Mouse (Mus musculus): ENCODE measurements around the gene Cd320. TPM values are rescaled to one million over a fixed set of nuclear protein-coding genes. Genes with fewer than 3 reads are reported as not detected.
A peak's percentile ranks its signal among the peaks of the same experiment; 100 is the strongest.
"Not testable (repeated sequence)": the region's sequence is repeated elsewhere in the genome, so short reads cannot be mapped to it uniquely, and the experiment has no call there.

Cd320 gene
- polyA plus RNA-seq, 1 experiment from 2014 or later, result 70.4 TPM

- peak overlapping the region; percentile 26 for H3K4me2 ChIP-seq (replicated peaks)
Measured at GRCm38 (mm10) chr17:33887802-33888201, 44.9 kb downstream of the Cd320 start.

GRCm38 (mm10) chr17:33888230-33888629, 45.3 kb downstream of the Cd320 start:
- H3K9ac ChIP-seq; H3K4me3 ChIP-seq; H3K27me3 ChIP-seq; H3K27ac ChIP-seq; ATAC-seq (ENCODE audit: insufficient number of reproducible peaks, insufficient read depth, low FRiP score, low TSS enrichment); H3K9me3 ChIP-seq: not testable (repeated sequence)
- peaks cover 15% of the 10 kb centered on the region for H3K36me3 ChIP-seq
- H3K4me1 ChIP-seq, result peaks cover 10% of the 10 kb centered on the region
- peak overlapping the region; percentile 26 for H3K4me2 ChIP-seq (replicated peaks)

More at GRCm38 (mm10) chr17:33887802-33888201, 44.9 kb downstream of the Cd320 start:
- not testable (repeated sequence) for H3K27ac ChIP-seq; ATAC-seq (ENCODE audit: insufficient number of reproducible peaks, insufficient read depth, low FRiP score, low TSS enrichment); H3K9me3 ChIP-seq; H3K9ac ChIP-seq; H3K4me3 ChIP-seq; H3K27me3 ChIP-seq
- WGBS, result 68% methylated on average over 2 of the region's 2 CpGs
- peaks cover 17% of the 10 kb centered on the region for H3K36me3 ChIP-seq
- H3K4me1 ChIP-seq, result peaks cover 10% of the 10 kb centered on the region

GRCm38 (mm10) chr17:33889941-33890532, 47.1 kb downstream of the Cd320 start:
- not testable (repeated sequence) for H3K27me3 ChIP-seq, H3K36me3 ChIP-seq, H3K9me3 ChIP-seq
- Histone ChIP-seq H3K4me3 (peak overlapping the region; percentile 78), H3K9ac (peak overlapping the region; percentile 70), H3K4me1 (peaks cover 10% of the 10 kb centered on the region), H3K4me2 (replicated peaks) (peak overlapping the region; percentile 64), H3K27ac (peak overlapping the region; percentile 76)
- peak; percentile 39 for ATAC-seq (ENCODE audit: insufficient number of reproducible peaks, insufficient read depth, low FRiP score, low TSS enrichment)
- 0% methylated on average over 37 of the region's 44 CpGs for WGBS

- H3K27me3 ChIP-seq, result no peaks in the 10 kb centered on the region
- 1% methylated on average over 49 of the region's 49 CpGs for WGBS
- H3K9me3 ChIP-seq, result no peaks in the 10 kb centered on the region
- peaks cover 10% of the 10 kb centered on the region for H3K4me1 ChIP-seq
- H3K27ac ChIP-seq, result peak within 1 kb of the TSS; percentile 76
- H3K36me3 ChIP-seq, result peaks cover 4% of the 10 kb centered on the region
- H3K4me2 ChIP-seq (replicated peaks), result peak within 1 kb of the TSS; percentile 64
- ATAC-seq (ENCODE audit: insufficient number of reproducible peaks, insufficient read depth, low FRiP score, low TSS enrichment), result peak; percentile 98
- H3K9ac ChIP-seq, result peak within 1 kb of the TSS; percentile 70
- H3K4me3 ChIP-seq, result peak within 1 kb of the TSS; percentile 78
Measured at GRCm38 (mm10) chr17:33890533-33891059, 47.7 kb downstream of the Cd320 start, which contains the start of gene Kifc1. TSS of gene Kifc1 (minus strand) at chr17:33890661.

GRCm38 (mm10) chr17:33891357-33891756, 48.5 kb downstream of the Cd320 start:
- Histone ChIP-seq H3K4me3 (no peak overlapping the region), H3K27ac (no peak overlapping the region), H3K4me1 (peaks cover 10% of the 10 kb centered on the region), H3K9me3 (no peaks in the 10 kb centered on the region), H3K9ac (no peak overlapping the region), H3K27me3 (no peaks in the 10 kb centered on the region), H3K36me3 (no peaks in the 10 kb centered on the region), H3K4me2 (replicated peaks) (no peak overlapping the region)
- ATAC-seq (ENCODE audit: insufficient number of reproducible peaks, insufficient read depth, low FRiP score, low TSS enrichment), result no peak
- 69% methylated on average over 2 of the region's 2 CpGs for WGBS

GRCm38 (mm10) chr17:33891892-33892291, 49.0 kb downstream of the Cd320 start:
- H3K27ac ChIP-seq; H3K9ac ChIP-seq; H3K9me3 ChIP-seq; ATAC-seq (ENCODE audit: insufficient number of reproducible peaks, insufficient read depth, low FRiP score, low TSS enrichment); H3K27me3 ChIP-seq; H3K4me2 ChIP-seq (replicated peaks); H3K4me3 ChIP-seq; H3K36me3 ChIP-seq: not testable (repeated sequence)
- 72% methylated on average over 6 of the region's 6 CpGs for WGBS
- peaks cover 10% of the 10 kb centered on the region for H3K4me1 ChIP-seq

GRCm38 (mm10) chr17:33892429-33892828, 49.5 kb downstream of the Cd320 start:
- H3K4me3 ChIP-seq, result no peak overlapping the region
- WGBS, result 22% methylated on average over 7 of the region's 7 CpGs
- no peak for ATAC-seq (ENCODE audit: insufficient number of reproducible peaks, insufficient read depth, low FRiP score, low TSS enrichment)
- H3K9ac ChIP-seq, result no peak overlapping the region
- no peak overlapping the region for H3K4me2 ChIP-seq (replicated peaks)
- peaks cover 10% of the 10 kb centered on the region for H3K4me1 ChIP-seq
- H3K36me3 ChIP-seq, result no peaks in the 10 kb centered on the region
- no peaks in the 10 kb centered on the region for H3K27me3 ChIP-seq
- H3K9me3 ChIP-seq, result no peaks in the 10 kb centered on the region
- H3K27ac ChIP-seq, result no peak overlapping the region

- WGBS, result 74% methylated on average over 4 of the region's 4 CpGs
- H3K9me3 ChIP-seq; ATAC-seq (ENCODE audit: insufficient number of reproducible peaks, insufficient read depth, low FRiP score, low TSS enrichment); H3K27me3 ChIP-seq; H3K27ac ChIP-seq; H3K4me3 ChIP-seq; H3K4me2 ChIP-seq (replicated peaks); H3K9ac ChIP-seq; H3K4me1 ChIP-seq; H3K36me3 ChIP-seq: not testable (repeated sequence)
Measured at GRCm38 (mm10) chr17:33893011-33893410, 50.1 kb downstream of the Cd320 start.

GRCm38 (mm10) chr17:33897114-33897794, 54.4 kb downstream of the Cd320 start:
- no peaks in the 10 kb centered on the region for H3K4me1 ChIP-seq
- H3K4me3 ChIP-seq, result no peak overlapping the region
- no peaks in the 10 kb centered on the region for H3K36me3 ChIP-seq
- ATAC-seq (ENCODE audit: insufficient number of reproducible peaks, insufficient read depth, low FRiP score, low TSS enrichment), result no peak
- no peak overlapping the region for H3K27ac ChIP-seq
- no peak overlapping the region for H3K9ac ChIP-seq
- no peaks in the 10 kb centered on the region for H3K9me3 ChIP-seq
- 36% methylated on average over 6 of the region's 6 CpGs for WGBS
- no peak overlapping the region for H3K4me2 ChIP-seq (replicated peaks)
- no peaks in the 10 kb centered on the region for H3K27me3 ChIP-seq

- H3K9ac ChIP-seq; H3K4me3 ChIP-seq; H3K4me1 ChIP-seq; ATAC-seq (ENCODE audit: insufficient number of reproducible peaks, insufficient read depth, low FRiP score, low TSS enrichment); H3K36me3 ChIP-seq; H3K4me2 ChIP-seq (replicated peaks); H3K27ac ChIP-seq; H3K27me3 ChIP-seq; H3K9me3 ChIP-seq: not testable (repeated sequence)
- WGBS, result 85% methylated on average over 4 of the region's 4 CpGs
Measured at GRCm38 (mm10) chr17:33898193-33898592, 55.3 kb downstream of the Cd320 start.
